Mouse (Mus musculus) megakaryocyte, embryonic 14.5 days (primary cell): ENCODE measurements around the gene B020004J07Rik. TPM values are rescaled to one million over a fixed set of nuclear protein-coding genes. Genes with fewer than 3 reads are reported as not detected.
"Not testable (repeated sequence)": the region's sequence is repeated elsewhere in the genome, so short reads cannot be mapped to it uniquely, and the experiment has no call there.

ENCODE experiments used
- H3K27me3 ChIP-seq: replicated peaks from 2 replicates; pipeline ENCODE3; 2012; ENCODE audit warnings: inconsistent platforms
- H3K36me3 ChIP-seq: replicated peaks from 2 replicates; pipeline ENCODE3; 2012; ENCODE audit warnings: low read length, inconsistent platforms, mixed read lengths
- H3K4me1 ChIP-seq: 2 replicates; pipeline ENCODE4 v1.6.1; 2012; ENCODE audit warnings: inconsistent platforms
- H3K4me3 ChIP-seq: replicated peaks from 2 replicates; pipeline ENCODE3; 2012; ENCODE audit warnings: moderate library complexity, mild to moderate bottlenecking, inconsistent platforms
- H3K9me3 ChIP-seq: 2 replicates; pipeline ENCODE4 v1.6.1; 2012; ENCODE audit warnings: inconsistent platforms
- FLI1 ChIP-seq: IDR thresholded peaks from 2 replicates; pipeline ENCODE4 v1.6.1; 2012; ENCODE audit warnings: low read length, inconsistent platforms, mixed read lengths
- GATA1 ChIP-seq: IDR thresholded peaks from 3 replicates; pipeline ENCODE4 v1.6.1; 2012; ENCODE audit warnings: mixed read lengths, low read length, inconsistent platforms, borderline replicate concordance
- polyA plus RNA-seq: library from polyadenylated mRNA; stranded (reverse); fragments of >175 nt; gene quantifications from 2 replicates; pipeline ENCODE4 v1.2.3, GENCODE M21; 2012; ENCODE audit warnings: low replicate concordance; ENCODE audit not compliant: insufficient read depth

Gene B020004J07Rik
- polyA plus RNA-seq, result 0.10 TPM in 1 of 2 replicates, not detected in the other

- not testable (repeated sequence) for H3K4me1 ChIP-seq, H3K27me3 ChIP-seq, H3K4me3 ChIP-seq, H3K9me3 ChIP-seq, H3K36me3 ChIP-seq
Measured at GRCm38 (mm10) chr4:101843923-101844322, at the start of gene B020004J07Rik. B020004J07Rik (minus strand) TSS chr4:101844023.

- H3K4me1 ChIP-seq, result no peaks in the 10 kb centered on the region
- H3K27me3 ChIP-seq, result no peaks in the 10 kb centered on the region
- TF ChIP-seq FLI1 (no peak), GATA1 (no peak)
- no peaks in the 10 kb centered on the region for H3K36me3 ChIP-seq
- H3K9me3 ChIP-seq, result peaks cover 27% of the 10 kb centered on the region
- no peak overlapping the region for H3K4me3 ChIP-seq
Measured at GRCm38 (mm10) chr4:101889377-101889776, 45.6 kb upstream of the B020004J07Rik start.

GRCm38 (mm10) chr4:101883641-101884040 is 39.8 kb upstream of the B020004J07Rik start:
- peaks cover 4% of the 10 kb centered on the region; the same call in 1 of the 2 replicates for H3K9me3 ChIP-seq
- H3K27me3 ChIP-seq, result no peaks in the 10 kb centered on the region
- no peaks in the 10 kb centered on the region for H3K4me1 ChIP-seq
- H3K4me3 ChIP-seq, result no peak overlapping the region
- no peaks in the 10 kb centered on the region for H3K36me3 ChIP-seq
- TF ChIP-seq FLI1, result no peak
- no peak for TF ChIP-seq GATA1

GRCm38 (mm10) chr4:101875687-101876086 is 31.9 kb upstream of the B020004J07Rik start:
- not testable (repeated sequence) for H3K36me3 ChIP-seq, H3K4me1 ChIP-seq

GRCm38 (mm10) chr4:101872031-101872430 is 28.2 kb upstream of the B020004J07Rik start:
- not testable (repeated sequence) for H3K4me1 ChIP-seq, H3K4me3 ChIP-seq, H3K36me3 ChIP-seq, H3K27me3 ChIP-seq, H3K9me3 ChIP-seq

More at GRCm38 (mm10) chr4:101875687-101876086, 31.9 kb upstream of the B020004J07Rik start:
- H3K9me3 ChIP-seq, H3K4me3 ChIP-seq, H3K27me3 ChIP-seq: not testable (repeated sequence)

GRCm38 (mm10) chr4:101862289-101862688 is 18.5 kb upstream of the B020004J07Rik start:
- Histone ChIP-seq H3K4me1 (no peaks in the 10 kb centered on the region), H3K36me3 (no peaks in the 10 kb centered on the region), H3K27me3 (no peaks in the 10 kb centered on the region), H3K4me3 (no peak overlapping the region), H3K9me3 (peaks cover 7% of the 10 kb centered on the region; the same call in 1 of the 2 replicates)
- no peak for TF ChIP-seq GATA1
- TF ChIP-seq FLI1, result no peak

- no peaks in the 10 kb centered on the region for H3K4me1 ChIP-seq
- no peaks in the 10 kb centered on the region for H3K36me3 ChIP-seq
- no peaks in the 10 kb centered on the region for H3K27me3 ChIP-seq
- TF ChIP-seq FLI1 (no peak), GATA1 (no peak)
- H3K9me3 ChIP-seq, result peaks cover 7% of the 10 kb centered on the region; the same call in 1 of the 2 replicates
- H3K4me3 ChIP-seq, result no peak overlapping the region
Measured at GRCm38 (mm10) chr4:101860873-101861272, 17.1 kb upstream of the B020004J07Rik start.

GRCm38 (mm10) chr4:101850908-101851307 is 7.1 kb upstream of the B020004J07Rik start:
- TF ChIP-seq GATA1, result no peak

More at GRCm38 (mm10) chr4:101850908-101851307, 7.1 kb upstream of the B020004J07Rik start:
- Histone ChIP-seq H3K36me3 (no peaks in the 10 kb centered on the region), H3K27me3 (no peaks in the 10 kb centered on the region), H3K9me3 (peaks cover 41% of the 10 kb centered on the region), H3K4me3 (no peak overlapping the region), H3K4me1 (no peaks in the 10 kb centered on the region)

Other genes with a start within 250 kb of the B020004J07Rik start
- gene Leprot, start 196.3 kb downstream of the B020004J07Rik start, polyA plus RNA-seq, result 4.6 TPM in 1 of 2 replicates, not detected in the other
- 0.66 TPM in 1 of 2 replicates, not detected in the other for gene Lepr, start 126.6 kb downstream of the B020004J07Rik start, polyA plus RNA-seq
- gene C130073F10Rik, start 49.8 kb upstream of the B020004J07Rik start, polyA plus RNA-seq, result not detected in 2 replicates
- not detected in 2 replicates for gene Gm12800, start 65.1 kb upstream of the B020004J07Rik start, polyA plus RNA-seq
- not detected in 2 replicates for gene Gm12794, start 96.4 kb upstream of the B020004J07Rik start, polyA plus RNA-seq
- not detected in 2 replicates for gene Gm12790, start 137.0 kb upstream of the B020004J07Rik start, polyA plus RNA-seq
- gene Gm12789, start 142.6 kb upstream of the B020004J07Rik start, polyA plus RNA-seq, result not detected in 2 replicates
- 1.2 TPM in 1 of 2 replicates, not detected in the other for gene Pde4b, start 243.5 kb upstream of the B020004J07Rik start, polyA plus RNA-seq